Mouse (Mus musculus) forebrain, embryonic 10.5 days (tissue): ENCODE data around the gene Gm43191. TPM values are rescaled to one million over a fixed set of nuclear protein-coding genes. Genes with fewer than 3 reads are reported as not detected.

Source experiments
- DNase-seq: peaks from one replicate; pipeline ENCODE4 v3.0.0-alpha.2; 2017; ENCODE audit warnings: low spot score; ENCODE audit errors: extremely low spot score
- H3K27ac ChIP-seq: fragments of 300-500 bp; sonication (generic); 2 replicates; pipeline ENCODE4 v1.5.1; 2016; ENCODE audit warnings: mild to moderate bottlenecking
- H3K27me3 ChIP-seq: fragments of 300-500 bp; sonication (generic); 2 replicates; pipeline ENCODE4 v1.6.1; 2016; ENCODE audit warnings: mild to moderate bottlenecking; ENCODE audit not compliant: poor library complexity, severe bottlenecking
- H3K36me3 ChIP-seq: fragments of 300-500 bp; sonication (generic); replicated peaks from 2 replicates; pipeline ENCODE4 v1.6.1; 2016; ENCODE audit warnings: mild to moderate bottlenecking, moderate library complexity
- H3K4me1 ChIP-seq: fragments of 300-500 bp; sonication (generic); 2 replicates; pipeline ENCODE4 v1.6.1; 2016
- H3K4me3 ChIP-seq: fragments of 300-500 bp; sonication (generic); 2 replicates; pipeline ENCODE4 v1.5.1; 2016; ENCODE audit warnings: mild to moderate bottlenecking, moderate library complexity
- H3K9me3 ChIP-seq: fragments of 300-500 bp; sonication (generic); 2 replicates; pipeline ENCODE4 v1.6.1; 2016; ENCODE audit warnings: mild to moderate bottlenecking, moderate library complexity
- WGBS: fragments of 180-500 bp; shearing (Covaris S2); methylation state at CpG from one replicate; pipeline ENCODE4 v1.1.7; 2016; 5-methylcytosine and 5-hydroxymethylcytosine counted together
- polyA plus RNA-seq: library from polyadenylated mRNA; unstranded; fragments of >200 nt; fragmentation: Nextera tagmentation; extraction: Ambion mirVana; gene quantifications from 2 replicates; pipeline ENCODE4 v1.2.1, GENCODE M21; 2016

Gene Gm43191
- polyA plus RNA-seq, 1 experiment from 2014 or later = 0.84 TPM

DNA sequence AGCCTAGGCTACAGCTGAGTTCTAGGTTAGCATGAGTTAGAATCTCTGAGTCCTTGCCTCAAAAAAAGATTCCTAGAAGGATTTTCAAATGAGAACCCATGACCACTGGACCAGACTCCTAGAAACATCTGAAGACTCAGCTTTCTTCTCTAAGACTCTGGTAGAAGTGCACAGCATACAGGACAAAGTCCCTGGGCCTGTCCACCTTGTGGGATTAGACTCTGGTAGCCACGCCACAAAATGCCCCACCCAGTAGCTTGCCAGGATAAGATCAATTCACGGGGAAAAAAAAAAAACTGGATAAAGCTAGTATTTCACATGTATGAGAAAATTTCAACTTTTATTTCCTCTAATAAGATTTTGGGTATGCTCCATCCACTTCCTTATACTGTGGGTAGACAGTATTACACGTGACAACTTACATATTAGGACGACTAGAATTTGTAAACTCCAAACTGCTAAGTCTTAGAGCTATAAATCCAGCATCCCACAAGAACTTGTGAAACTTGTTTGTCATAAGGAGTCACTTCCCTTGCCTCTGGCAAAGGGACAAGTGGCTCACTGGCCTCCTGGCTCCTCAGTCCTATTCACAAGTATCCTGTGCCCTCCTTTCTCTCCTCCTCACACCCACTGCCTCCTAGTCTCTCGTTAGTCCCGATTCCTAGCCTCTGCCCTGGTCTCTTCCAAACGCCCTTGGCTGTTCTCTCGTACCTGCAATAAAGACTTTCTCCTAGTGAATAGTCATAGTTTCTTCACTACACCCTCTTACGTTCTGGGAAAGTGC lies 43.2 kb downstream of the Gm43191 start:
- 91% methylated on average over 9 of the region's 9 CpGs for WGBS
- Histone ChIP-seq H3K27ac (no peak overlapping the region), H3K4me1 (no peaks in the 10 kb centered on the region), H3K4me3 (no peak overlapping the region), H3K9me3 (no peaks in the 10 kb centered on the region), H3K27me3 (no peaks in the 10 kb centered on the region), H3K36me3 (peaks cover 100% of the 10 kb centered on the region)
- DNase-seq = no peak

- no peaks in the 10 kb centered on the region for H3K4me1 ChIP-seq
- H3K4me3 ChIP-seq = no peak overlapping the region
- WGBS = 78% methylated on average over 5 of the region's 5 CpGs
- peaks cover 98% of the 10 kb centered on the region for H3K36me3 ChIP-seq
- DNase-seq = no peak
- no peaks in the 10 kb centered on the region for H3K9me3 ChIP-seq
- H3K27ac ChIP-seq = no peak overlapping the region
- no peaks in the 10 kb centered on the region for H3K27me3 ChIP-seq
These were observed 45.3 kb downstream of the Gm43191 start for GRCm38 (mm10) chr3:116635799-116636198.

DNA sequence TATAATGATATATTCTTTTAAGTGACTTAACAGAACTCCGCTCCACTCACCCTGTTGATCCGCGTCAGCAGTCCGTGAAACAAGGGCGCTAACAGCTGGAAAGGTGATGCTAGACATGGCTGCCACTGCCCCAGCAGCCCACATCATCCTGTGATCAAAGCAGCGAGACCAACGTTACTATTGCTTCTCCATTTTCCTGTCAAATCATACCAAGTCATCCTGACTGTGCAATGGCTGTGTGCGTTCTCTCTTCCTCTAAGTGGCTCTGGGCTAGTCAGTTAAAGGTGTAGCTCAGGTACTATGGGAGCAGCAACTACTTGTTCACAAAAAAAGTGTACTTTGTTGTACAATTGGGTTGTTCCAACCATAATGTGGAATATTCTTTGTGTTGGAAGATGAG lies 46.2 kb downstream of the Gm43191 start:
- no peak for DNase-seq
- Histone ChIP-seq H3K36me3 (peaks cover 97% of the 10 kb centered on the region), H3K9me3 (no peaks in the 10 kb centered on the region), H3K4me3 (no peak overlapping the region), H3K27ac (no peak overlapping the region), H3K27me3 (no peaks in the 10 kb centered on the region), H3K4me1 (no peaks in the 10 kb centered on the region)
- 91% methylated on average over 8 of the region's 8 CpGs for WGBS

DNA sequence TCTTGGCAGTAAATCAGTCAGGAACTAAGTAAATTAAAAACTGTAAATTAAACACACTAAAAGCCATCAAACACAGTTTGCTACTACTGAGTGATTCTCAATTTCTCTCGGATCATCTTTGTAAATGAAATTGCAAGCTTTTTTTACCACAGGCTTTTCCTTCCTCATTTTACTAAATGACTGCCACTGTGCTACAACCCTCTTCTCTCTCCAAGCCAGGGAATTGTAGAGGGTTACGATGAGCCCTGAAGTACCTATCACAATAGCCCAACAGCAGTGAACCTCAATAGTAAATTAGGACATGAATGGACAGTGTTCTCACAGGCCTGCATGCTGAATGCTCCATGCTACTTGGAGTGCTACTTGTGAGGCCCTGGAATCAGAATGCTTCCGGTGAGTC lies 47.0 kb downstream of the Gm43191 start:
- Histone ChIP-seq H3K27ac (no peak overlapping the region), H3K36me3 (peaks cover 97% of the 10 kb centered on the region), H3K9me3 (no peaks in the 10 kb centered on the region), H3K4me1 (no peaks in the 10 kb centered on the region), H3K27me3 (no peaks in the 10 kb centered on the region), H3K4me3 (no peak overlapping the region)
- DNase-seq = no peak
- 95% methylated on average over 3 of the region's 3 CpGs for WGBS

GRCm38 (mm10) chr3:116632971-116633370 lies 48.1 kb downstream of the Gm43191 start:
- no peaks in the 10 kb centered on the region for H3K27me3 ChIP-seq
- H3K4me1 ChIP-seq = no peaks in the 10 kb centered on the region
- no peaks in the 10 kb centered on the region for H3K9me3 ChIP-seq
- no peak overlapping the region for H3K27ac ChIP-seq
- 96% methylated on average over 3 of the region's 3 CpGs for WGBS
- peaks cover 96% of the 10 kb centered on the region for H3K36me3 ChIP-seq
- DNase-seq = no peak
- no peak overlapping the region for H3K4me3 ChIP-seq

GRCm38 (mm10) chr3:116631459-116631858 lies 49.6 kb downstream of the Gm43191 start:
- H3K4me1 ChIP-seq = no peaks in the 10 kb centered on the region
- no peak for DNase-seq
- WGBS = 89% methylated on average over 1 of the region's 1 CpGs
- no peak overlapping the region for H3K4me3 ChIP-seq
- H3K27ac ChIP-seq = no peak overlapping the region
- H3K36me3 ChIP-seq = peaks cover 94% of the 10 kb centered on the region
- no peaks in the 10 kb centered on the region for H3K9me3 ChIP-seq
- H3K27me3 ChIP-seq = no peaks in the 10 kb centered on the region

DNA sequence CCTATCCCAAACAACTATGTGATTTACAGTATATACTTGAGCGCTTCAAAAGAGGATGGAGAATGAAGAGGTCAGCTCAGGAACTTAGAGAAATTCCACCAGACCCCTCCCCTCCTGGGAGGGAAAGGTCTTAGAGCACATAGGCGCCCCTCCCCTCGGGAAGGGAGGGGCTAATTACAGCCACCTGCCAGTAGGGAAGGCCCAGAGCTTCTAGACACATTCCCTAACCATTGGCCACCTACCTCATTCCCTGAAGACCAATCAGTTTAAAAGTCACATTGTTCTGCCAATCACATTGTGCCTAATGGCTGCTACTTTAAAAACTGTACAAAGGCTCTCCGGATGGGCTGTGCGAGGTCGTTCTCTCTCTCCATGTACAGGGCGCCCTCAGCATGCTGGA lies 58.4 kb downstream of the Gm43191 start:
- Histone ChIP-seq H3K27me3 (no peaks in the 10 kb centered on the region), H3K4me3 (no peak overlapping the region), H3K9me3 (no peaks in the 10 kb centered on the region), H3K27ac (no peak overlapping the region), H3K36me3 (peaks cover 71% of the 10 kb centered on the region), H3K4me1 (no peaks in the 10 kb centered on the region)
- no peak for DNase-seq
- WGBS = 94% methylated on average over 7 of the region's 7 CpGs

GRCm38 (mm10) chr3:116620636-116621370 lies 60.3 kb downstream of the Gm43191 start:
- H3K36me3 ChIP-seq = peaks cover 63% of the 10 kb centered on the region
- no peak overlapping the region for H3K4me3 ChIP-seq
- WGBS = 93% methylated on average over 7 of the region's 7 CpGs
- no peaks in the 10 kb centered on the region for H3K9me3 ChIP-seq
- no peaks in the 10 kb centered on the region for H3K4me1 ChIP-seq
- DNase-seq = no peak
- no peaks in the 10 kb centered on the region for H3K27me3 ChIP-seq
- no peak overlapping the region for H3K27ac ChIP-seq

DNA sequence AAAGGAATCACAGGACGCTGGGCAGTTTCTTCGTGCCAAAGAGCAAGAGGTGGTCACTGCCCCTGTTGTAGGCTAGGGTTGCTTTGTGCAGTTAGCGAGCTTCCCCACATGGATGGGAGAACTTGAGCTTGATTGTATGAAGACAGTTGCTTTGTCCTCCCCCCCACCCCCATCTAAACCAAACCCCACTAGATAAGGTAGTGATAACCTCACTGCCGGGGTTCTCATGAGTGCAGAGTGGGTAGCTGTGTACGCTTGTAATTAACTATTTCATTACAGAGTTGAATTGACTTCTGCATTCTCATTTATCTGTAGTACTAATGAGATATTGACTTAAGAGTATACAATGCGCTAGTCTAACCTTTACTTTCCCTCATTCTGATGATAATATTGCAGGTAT lies 62.2 kb downstream of the Gm43191 start:
- no peaks in the 10 kb centered on the region for H3K9me3 ChIP-seq
- no peak overlapping the region for H3K4me3 ChIP-seq
- DNase-seq = no peak
- no peaks in the 10 kb centered on the region for H3K27me3 ChIP-seq
- H3K27ac ChIP-seq = no peak overlapping the region
- no peaks in the 10 kb centered on the region for H3K4me1 ChIP-seq
- peaks cover 82% of the 10 kb centered on the region for H3K36me3 ChIP-seq
- 84% methylated on average over 6 of the region's 6 CpGs for WGBS

- Histone ChIP-seq H3K27ac (no peak overlapping the region), H3K4me3 (no peak overlapping the region), H3K27me3 (no peaks in the 10 kb centered on the region), H3K36me3 (peaks cover 73% of the 10 kb centered on the region), H3K9me3 (no peaks in the 10 kb centered on the region), H3K4me1 (no peaks in the 10 kb centered on the region)
- DNase-seq = no peak
- 92% methylated on average over 8 of the region's 8 CpGs for WGBS
These were observed 65.6 kb downstream of the Gm43191 start for GRCm38 (mm10) chr3:116615318-116616068.

DNA sequence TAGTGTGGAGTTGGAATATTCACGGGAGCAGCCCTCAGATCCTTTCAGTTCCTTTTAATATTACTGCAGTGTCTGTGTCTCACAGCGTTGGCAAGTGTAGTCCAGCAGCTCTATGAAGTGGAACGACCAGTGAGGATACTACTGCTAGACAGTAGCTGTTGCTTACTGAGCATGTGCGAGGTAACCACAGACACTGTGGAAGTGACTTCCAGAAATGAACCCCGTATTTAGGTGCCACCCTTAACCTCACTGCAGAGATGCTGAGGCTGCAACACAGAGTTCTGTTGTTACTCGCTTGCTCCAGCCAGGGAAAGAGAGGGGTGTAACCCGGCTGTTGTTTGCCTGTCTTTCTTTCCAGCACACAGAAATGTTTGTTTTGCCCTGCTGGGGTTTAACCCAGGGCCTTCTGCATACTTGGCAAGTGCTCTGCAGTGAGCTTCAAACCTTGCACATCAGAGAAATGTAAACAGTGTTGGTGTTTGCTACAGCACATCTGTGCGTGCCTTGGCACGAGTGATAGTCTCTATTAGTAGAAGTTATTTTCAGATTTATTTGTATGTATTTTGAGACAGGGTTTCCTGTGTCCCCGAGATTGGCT lies 66.7 kb downstream of the Gm43191 start, which contains the start of gene Trmt13:
Trmt13 (minus strand) TSS at position 293 of the 598 bp plus-strand sequence.
- no peak for DNase-seq
- Histone ChIP-seq H3K36me3 (peaks cover 73% of the 10 kb centered on the region), H3K27ac (no peak within 1 kb of the TSS), H3K9me3 (no peaks in the 10 kb centered on the region), H3K27me3 (no peaks in the 10 kb centered on the region), H3K4me1 (no peaks in the 10 kb centered on the region), H3K4me3 (no peak within 1 kb of the TSS)
- 89% methylated on average over 10 of the region's 10 CpGs for WGBS

- H3K36me3 ChIP-seq = peaks cover 50% of the 10 kb centered on the region
- H3K27ac ChIP-seq = no peak overlapping the region
- no peak overlapping the region for H3K4me3 ChIP-seq
- WGBS = 88% methylated on average over 9 of the region's 9 CpGs
- no peaks in the 10 kb centered on the region for H3K4me1 ChIP-seq
- DNase-seq = no peak
- H3K27me3 ChIP-seq = no peaks in the 10 kb centered on the region
- no peaks in the 10 kb centered on the region for H3K9me3 ChIP-seq
These were observed 76.5 kb downstream of the Gm43191 start for GRCm38 (mm10) chr3:116604570-116604969.
